Mouse (Mus musculus) cerebellum, postnatal 14 days (tissue): ENCODE measurements around the gene C530008M17Rik.

ENCODE experiments used
- DNase-seq, 2 experiments: peaks; one replicate each; pipeline ENCODE4 v3.0.0; 2021; ENCODE audit warnings: mixed read lengths in 2 of 2

C530008M17Rik gene

DNA sequence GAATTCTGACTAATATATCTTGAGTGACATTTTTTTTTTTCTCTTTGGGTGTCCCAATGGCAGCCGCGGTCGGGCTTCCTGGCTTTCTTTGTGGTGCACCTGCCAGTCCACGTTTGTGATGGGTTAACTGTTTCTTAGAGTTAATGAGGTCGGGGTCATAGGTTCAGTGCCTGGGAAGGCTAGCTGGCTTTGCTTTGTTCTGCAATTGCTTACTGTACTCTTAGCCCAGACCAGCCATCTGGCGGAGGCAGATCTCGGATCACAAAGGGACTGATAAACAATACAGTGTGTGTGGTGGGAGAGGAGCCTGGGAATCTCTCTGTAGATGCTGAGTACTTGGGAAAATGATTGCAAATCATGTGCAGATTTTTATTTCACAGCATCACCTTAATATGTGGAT, 9.1 kb downstream of the C530008M17Rik start:
- DNase-seq = peak; percentile 17

DNA sequence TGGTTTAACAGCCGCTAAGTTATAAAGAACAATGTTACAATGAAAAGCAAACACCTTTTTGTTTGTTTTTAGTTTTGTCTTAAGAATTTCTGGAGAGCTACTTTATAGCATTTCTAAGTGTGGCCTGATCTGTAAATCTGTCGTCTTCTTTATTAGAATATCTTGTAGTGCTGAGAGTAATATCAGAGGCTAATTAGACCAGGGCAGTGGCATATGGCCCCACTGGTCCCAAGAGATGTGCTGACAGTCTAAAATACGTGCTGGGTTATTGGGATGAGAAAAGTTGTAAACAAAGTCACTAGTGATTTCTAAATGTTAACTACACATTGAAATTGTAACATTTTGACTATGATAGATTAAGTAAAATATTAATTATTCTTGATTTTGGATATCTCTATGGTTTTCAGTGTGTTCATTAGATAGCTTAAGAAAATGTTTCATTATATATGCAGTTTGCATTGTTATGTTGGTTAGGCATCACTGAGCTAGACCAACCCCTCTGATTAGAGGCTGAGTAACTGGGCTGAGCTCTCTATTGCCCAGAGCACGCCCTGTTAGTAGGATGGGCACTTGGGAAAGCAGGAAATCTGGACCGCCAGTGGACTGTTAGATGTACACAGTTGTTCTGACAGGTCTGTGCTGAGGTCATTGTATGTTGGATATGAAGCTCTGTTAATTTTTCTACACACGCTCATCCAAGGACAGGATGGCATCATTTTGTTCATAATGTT, 9.9 kb downstream of the C530008M17Rik start:
- peak in 1 of 2 experiments; percentile 20 for DNase-seq

DNA sequence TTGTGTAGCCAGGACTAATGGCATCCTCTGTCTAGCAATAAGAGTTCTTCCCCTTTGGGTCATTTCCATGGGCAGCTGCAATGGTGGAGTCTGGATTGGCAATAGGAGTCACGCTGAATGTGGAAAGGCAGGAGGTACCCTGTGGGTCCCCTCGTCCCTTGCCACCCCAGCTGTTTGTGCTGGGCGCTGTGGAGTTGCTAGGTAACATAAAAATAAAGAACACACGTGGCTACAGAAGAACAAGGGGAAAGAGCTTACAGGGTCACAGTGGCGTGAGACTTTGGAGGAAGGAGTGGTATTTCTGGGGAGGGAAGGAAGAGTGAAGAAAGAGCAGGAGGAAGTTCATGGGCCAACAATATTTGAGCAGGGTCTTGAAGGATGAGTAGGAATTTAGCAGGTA, 11.8 kb downstream of the C530008M17Rik start:
- no peak for DNase-seq

DNA sequence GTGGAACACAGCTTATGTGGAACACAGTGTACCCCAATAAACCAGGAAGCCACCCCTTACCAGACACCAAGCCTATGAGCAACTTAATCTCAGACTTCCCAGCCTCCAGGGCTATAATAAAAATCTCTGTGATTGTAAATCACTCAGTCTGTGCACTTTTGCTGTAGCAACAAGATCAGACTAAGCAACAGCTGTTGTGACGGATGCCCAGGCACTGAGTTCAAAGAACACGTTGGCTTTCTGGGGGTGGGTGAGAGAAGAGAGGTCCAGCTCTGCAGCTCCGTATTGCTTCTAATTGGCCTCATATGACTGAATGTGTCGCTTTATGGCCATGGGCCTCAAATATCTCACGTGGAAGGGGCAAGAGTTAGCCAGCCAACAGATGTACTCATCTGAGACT, 12.2 kb downstream of the C530008M17Rik start:
- no peak for DNase-seq

DNA sequence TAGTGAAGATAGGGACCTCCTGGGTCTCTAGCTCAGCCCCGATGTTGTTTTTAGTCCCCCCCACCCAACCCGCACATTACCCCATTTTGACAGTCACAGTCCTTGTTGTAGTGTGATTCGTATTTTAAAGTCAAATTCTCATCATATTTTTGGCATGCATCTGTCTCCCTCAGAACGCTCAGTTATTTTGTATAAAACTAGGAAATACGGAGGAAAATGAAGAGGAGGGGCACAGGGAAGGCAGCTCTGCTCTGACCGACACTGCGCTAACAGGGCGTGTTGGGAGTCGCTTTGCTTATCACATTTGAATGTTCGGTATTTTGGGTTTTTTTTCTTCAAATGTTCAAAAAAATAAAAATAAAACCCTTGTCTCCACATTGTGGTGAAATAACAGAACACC, 13.9 kb downstream of the C530008M17Rik start:
- no peak for DNase-seq

DNA sequence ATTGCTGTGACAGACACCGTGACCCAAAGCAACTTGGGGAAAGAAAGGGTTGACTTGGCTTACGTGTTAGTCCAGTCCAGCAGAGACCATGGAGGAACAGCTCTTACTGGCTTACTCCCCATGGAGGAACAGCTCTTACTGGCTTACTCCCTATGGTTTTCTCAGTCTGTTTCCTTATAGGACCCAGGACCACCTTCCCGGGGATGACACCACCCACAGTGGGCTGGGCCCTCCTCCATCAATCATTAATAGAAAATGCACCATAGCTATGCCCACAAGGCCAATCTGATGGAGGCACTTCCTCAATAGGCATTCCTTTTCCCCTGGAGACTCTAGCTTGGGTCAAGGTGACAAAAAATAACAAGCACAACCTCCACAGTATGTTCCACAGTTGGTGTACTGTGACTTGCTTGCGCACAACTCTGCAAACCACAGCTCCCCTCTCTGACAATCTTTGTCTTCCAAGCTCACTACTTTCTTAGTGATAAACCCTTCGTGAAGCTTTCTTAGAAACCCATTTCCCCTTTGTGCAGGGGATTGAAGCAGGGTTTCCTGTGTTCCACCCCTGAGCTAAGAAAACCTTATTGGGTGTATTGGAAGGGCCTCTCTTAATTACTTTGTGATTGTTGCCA, 17.8 kb downstream of the C530008M17Rik start:
- DNase-seq = no peak

DNA sequence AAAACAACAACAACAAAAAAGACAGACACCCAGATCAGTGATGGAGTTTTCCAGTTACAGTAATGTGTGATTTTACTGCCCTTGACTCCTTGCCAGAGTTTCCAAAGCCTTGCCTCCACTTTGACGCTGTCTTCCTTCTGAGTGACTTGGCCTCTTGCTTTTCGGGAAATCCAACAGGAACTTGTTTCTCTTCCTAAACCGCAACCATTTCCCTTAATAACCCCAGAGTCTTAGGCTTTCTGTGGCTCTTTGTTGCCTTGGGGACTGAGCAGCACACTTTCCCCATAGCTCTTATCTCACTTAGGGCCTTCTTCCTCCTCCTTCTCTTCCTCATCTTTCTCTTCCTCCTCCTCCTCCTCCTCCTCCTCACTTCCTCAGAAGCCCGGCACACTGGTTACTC, 19.1 kb downstream of the C530008M17Rik start:
- DNase-seq = no peak

DNA sequence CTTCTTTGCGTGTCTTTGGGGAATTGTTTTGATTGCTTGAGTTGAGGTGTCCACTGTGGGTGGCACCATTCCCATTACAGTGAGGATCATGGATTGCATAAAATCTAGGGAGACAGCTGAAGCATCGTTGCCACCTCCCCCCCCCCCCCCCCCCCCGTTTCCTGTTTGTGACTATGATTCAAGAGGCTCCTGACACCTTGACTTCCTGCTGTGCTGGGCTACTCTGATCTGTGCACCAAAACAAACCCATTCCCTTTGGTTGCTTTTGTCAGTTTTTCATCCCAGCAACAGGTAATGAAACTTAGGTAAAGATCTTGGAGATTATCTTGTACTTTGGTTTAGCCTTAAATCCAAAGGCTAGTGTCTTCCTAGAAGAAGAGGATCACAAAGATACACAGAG, 24.6 kb downstream of the C530008M17Rik start:
- no peak for DNase-seq

DNA sequence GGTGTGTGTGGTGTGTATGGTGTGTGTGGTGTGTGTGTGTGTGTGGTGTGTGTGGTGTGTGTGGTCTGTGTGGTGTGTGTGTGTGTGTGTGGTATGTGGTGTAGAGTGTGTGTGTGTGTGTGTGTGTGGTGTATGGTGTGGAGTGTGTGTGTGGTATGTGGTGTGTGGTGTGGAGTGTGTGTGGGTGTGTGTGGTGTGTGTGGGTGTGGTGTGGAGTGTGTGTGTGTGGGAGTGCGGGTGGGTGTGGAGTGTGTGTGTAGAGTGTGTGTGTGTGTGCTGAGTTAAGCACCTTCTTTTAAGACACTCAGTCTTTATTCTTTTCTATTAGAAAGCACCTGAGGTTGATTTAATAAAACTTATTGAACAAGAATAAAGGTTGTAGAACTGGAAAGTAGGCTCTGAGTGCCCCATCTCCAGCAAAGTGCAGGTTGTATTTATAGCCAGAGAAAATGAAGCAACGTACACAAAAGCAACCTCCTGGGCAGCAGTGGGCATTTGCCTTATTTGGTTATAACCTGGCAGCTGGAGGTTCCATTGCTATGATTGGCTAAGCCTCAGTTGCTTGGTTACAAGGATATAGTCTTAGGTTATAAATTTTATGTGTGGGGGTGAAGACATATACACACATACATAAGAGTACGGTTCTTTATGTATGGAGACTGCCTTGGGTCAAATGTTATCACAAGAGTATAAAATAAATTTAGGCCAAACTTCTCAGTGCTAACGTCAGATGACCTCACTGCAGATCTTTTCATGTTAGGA, 25.8 kb downstream of the C530008M17Rik start:
- no peak for DNase-seq

DNA sequence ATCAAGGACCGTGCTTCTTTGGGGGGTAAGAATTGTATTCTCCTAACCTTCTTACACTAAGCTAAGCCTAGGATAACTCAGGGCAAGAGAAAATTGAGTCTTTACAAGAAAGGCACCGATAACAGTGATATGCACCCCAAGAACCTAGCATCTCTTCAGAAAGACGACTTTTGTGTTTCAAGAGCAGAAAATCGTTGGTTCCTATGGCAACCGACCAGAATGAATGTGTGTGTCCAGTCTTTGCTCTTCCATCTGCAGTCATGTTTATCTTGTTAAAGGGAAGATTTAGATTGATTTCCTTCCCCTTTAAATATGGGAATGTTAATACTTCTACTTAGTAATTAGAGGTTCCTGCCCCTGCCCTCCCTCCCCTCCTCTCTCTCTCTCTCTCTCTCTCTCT, 27.1 kb downstream of the C530008M17Rik start:
- no peak for DNase-seq

DNA sequence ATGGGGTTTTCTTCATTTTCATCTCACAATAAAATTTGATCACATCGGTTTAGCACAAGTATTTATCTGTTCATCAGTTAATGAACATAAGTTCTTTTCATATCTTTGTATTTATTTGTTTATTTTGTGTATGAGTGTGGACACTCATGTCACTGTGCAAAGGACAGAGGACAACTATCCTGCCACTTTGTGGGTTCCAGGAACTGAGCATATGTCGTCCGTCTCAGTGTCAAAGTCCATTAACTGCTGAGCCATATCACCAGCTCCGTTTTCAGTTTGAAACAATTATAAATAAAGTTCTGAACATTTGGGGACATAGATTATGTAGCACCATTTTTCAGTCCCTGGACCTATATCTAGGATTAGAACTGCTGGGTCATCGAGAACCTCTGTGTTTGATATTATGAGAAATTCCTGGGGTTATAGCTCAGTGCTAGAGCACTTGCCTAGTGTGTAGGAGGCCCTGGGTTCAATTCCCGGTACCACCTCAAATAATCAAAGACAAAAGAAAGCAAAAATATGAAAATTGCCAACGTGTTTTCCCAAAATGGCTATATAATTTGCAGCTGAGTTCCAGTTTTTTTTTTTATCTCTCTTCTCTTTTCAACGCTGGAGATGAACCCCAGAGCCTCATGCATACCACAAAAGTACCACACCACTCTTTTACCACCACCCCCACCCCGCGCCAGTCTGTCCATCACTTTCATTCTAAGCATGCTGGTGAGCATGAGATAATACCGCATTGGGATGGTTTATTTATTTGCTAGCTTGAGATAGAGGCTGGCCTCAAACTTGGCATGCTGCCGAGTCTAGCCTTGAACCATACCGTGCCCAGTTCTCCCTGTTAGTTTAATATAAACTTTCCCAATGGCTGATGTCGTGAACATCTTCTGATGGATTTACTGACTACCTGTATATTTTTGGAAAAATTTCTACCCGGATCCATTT, 28.6 kb downstream of the C530008M17Rik start:
- DNase-seq = no peak

DNA sequence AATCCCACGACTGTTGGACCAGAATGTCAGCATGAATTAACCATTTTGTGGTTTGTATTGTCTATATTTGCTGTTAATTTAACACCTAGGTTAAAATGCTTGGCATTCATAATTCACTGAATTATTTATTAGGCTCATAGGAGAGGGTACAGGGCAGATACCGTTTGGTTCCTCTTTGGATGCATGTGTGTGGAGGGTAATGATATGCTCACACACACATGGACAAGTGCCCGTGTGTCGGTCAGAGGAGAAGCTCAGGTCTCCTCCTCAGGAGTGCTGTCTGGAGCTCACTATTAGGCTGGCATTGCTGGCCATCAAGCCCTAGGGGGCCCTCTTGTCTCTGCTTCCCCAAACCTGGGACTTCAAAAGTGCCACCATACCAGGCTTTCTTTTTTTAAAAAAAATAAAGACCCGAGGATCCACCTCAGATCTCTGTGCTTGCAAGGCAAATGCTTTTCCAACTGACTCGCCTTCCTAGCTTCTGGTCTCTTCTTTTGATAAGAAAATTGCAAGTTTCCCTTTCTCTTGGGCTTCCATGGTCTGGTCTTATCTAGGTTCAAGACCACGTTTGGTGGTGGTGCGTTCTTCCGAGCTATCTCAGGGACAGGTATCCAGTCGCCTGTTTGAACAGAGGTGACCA, 31.8 kb downstream of the C530008M17Rik start:
- DNase-seq = no peak

DNA sequence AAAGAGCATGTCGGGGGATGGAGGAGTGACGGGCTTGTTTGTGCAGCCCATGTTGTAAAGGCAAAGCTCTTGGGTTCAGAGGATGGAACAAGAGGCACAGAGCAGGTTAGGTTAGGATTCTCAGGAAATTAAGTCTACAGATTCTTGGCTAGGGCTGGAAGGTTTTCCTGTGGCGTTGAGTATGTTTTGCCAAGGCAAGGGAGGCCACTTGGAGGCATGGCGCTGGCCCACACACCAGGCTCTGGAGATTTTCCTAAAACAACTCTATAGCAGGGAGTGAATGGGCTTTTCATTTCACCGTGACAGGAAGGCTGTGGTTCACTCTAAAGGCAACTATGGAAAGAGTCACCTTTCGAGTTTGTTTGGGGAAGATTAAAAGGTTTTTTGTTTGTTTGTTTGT, 32.3 kb downstream of the C530008M17Rik start:
- DNase-seq = peak; percentile 35 to 60

DNA sequence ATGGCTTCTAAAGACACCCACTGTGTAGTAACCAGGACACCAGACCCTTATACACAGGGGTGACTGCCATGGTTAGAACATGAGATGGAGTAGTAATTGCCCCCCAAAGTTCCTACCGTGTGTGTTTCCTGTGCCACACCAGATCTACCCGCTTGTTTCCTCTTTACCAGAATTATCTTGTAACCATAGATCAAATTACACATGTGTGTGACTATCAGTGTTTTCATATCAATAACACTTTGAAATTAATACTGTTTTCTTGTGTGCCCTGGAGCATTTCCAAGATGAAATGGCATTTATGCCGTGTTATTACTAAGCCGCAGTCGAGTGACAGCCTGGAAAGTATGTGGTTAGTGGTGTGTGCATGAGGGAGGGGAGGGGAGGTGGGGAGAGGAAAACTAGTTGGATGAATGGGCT, 33.9 kb downstream of the C530008M17Rik start:
- no peak for DNase-seq

DNA sequence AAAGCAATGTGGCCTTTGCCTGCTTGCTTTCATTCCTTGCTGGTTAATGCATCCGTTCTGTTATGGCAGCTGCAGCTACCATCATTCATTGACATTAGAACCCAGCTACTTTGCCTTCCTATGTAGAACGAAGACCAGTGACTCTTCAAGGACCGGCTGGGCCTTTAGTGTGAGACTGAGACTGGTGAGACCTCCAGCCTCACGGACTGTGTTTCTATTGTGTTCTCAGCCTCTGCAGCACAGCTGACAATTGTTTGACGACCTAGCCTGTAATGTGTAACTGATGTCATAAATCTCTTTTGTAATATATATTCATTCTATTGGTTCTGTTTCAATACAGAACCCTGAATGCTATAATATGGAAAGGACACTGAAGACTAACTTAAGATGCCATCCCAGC, 34.9 kb downstream of the C530008M17Rik start:
- DNase-seq = no peak

DNA sequence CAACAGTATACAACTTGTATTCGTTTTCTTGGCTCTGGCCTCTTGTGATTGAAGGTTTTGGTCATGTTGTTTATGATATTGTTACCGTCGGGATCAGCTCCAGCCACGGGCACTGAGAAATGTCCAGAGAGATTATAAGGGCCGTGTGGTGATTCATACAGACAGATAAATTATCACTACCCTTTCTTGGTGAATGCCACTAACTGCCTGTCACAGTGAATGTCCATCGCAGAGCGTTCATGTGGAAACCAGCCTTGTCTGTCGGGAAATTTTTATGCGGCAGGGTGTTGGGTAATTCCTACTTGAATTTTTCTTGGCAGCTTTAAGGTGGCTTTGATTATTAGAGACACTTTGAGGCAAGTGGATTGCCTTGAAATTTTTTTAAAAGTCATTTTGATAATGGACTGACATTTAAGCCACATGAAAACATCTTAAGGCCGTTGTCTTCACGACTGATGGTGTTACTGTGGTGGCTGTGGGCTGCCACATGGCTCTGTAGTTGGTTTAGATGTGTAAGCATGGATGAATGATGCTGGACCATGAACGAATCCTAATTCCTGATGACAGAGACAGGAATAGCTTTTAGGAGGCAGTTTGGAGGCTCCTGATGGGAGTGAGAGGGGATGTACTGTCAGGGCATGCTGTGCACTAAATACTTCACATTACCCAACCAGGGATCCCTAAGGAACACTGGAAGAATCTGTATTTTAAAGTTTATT, 35.6 kb downstream of the C530008M17Rik start:
- peak; percentile 50 to 57 for DNase-seq

DNA sequence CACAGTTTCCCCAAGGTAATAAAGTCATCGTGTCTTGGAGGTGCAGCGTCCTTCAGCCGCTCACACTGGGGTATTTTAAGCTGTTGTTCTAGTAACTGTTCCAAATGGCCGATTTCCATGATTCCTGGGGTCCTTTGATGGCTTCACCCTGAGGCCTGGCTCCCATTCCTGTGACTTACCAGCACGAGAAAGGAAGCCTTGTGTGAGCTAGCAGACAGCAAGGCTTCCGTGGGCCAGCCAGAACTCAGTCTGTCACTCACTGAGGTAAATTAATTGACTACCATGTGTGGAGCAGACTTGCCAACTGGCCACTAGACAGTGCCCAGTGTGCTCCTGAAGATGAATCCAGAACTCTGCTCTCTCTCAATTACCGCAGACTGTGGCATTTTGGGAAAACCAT, 41.2 kb downstream of the C530008M17Rik start:
- DNase-seq = peak; percentile 92 to 95

DNA sequence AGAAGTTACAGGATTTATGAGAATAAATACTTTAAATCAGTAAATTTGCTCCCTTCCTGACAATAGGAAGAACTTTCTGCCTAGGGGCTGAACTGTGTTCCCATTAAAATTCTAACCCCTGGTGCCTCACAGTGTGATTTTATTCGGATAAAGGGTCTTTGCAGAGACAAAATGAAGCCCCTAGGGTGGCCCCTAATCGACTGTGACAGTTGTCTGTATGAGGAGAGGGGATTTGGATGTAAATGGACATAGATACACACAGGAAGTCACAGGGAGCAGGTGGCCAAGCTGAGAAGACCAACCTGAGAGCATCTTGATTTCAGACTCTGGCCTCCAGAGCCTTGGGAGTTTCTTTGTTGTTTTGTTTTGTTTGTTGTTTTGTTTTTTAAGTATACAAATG, 41.9 kb downstream of the C530008M17Rik start:
- DNase-seq = no peak

DNA sequence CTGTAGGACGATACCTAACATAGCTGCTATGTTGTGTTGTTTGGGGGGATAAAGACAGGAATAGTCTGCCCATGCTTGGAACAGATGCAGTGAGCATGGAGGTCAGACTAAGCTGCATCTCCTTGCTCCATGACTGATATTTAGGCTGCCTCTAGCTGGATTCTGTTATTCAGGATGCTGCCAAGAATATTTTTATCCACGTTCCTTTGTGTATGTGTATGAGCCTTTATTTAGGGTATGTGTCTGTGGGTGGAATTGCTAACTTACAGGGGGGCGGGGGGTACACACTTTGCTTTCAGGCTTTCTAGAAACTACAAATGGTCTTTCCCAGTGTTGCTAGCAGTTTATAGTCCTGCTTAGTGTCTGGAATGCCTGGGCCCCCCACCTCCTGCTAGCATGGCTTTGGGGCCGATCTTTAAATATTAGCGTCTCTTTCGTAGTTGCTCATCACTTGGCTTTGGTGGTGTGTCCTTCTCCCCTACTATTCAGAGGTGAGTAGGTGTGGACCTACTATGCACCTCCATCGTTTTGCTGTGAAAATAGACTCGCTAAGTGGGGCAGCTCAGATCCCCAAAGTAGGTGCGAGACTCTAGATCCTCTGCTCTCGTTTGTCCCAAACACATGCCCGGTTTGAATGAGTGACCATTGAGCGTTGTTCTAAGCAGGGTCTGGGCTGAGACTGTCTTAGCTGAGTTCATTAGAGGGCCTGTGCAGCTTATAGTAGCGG, 45.0 kb downstream of the C530008M17Rik start:
- no peak for DNase-seq

DNA sequence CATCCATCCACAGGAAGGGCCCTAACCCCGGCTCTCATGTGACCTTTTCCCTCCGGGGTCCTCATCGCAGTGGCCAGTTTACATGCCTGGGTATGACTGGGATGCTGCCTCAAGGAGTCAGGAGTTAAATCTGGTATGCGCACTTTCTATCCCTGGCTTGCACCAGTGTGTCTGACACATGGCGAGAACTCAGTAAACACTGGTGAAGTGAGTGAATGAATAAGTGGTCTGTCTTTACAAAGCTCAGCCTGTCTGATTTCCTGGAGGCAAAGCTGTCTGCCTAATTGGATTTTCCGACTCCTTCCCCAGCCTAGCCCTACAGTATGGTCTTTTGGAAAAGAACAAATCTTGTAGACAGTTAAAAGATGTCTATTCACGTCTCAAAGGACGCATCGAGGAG, 45.8 kb downstream of the C530008M17Rik start:
- no peak for DNase-seq

DNA sequence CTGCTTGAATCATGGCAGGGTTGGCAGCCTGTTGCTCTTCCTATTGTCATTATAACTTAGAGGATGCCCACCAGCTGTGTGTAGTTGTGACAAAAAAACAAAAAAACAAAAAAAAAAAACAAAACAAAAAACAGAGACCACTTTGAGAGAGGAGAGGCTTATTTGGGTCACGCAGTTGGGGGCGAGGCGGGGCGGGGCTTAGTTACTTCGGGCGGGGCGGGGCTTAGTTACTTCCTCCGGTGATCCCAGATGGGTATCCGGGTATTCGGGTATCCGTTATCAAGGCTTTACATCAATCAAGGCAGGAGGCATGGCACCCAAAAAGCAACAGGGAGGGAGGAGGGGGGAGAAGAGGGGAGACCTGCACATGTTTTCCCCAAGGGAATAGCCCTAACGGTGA, 46.3 kb downstream of the C530008M17Rik start:
- DNase-seq = no peak
